Comparison of ENCODE assay signal across 9 mouse cellular contexts in genomic region chr13:93243076-93243475, GRCm38 (mm10). TPM values are rescaled to one million over a fixed set of nuclear protein-coding genes. Genes with fewer than 3 reads are reported as not detected.
DNase-seq lines count a peak whose midpoint lies in the region; ATAC-seq lines count a peak whose summit lies in the region.
"Had no signal": no experiment of that assay in that cellular context is flagged by ENCODE, and none has a peak within 500 bp of the region (broad histone marks: within the 10 kb centered on the region; RNA-seq: fewer than 3 reads in every experiment).

No protein-coding gene starts in this region.

- peaks cover 17% of the 10 kb centered on the region; the same call in 1 of the 2 replicates for H3K4me1 ChIP-seq in forebrain, embryonic 10.5 days
- no peaks in the 10 kb centered on the region for H3K4me1 ChIP-seq in forebrain, embryonic 16.5 days (replicated peaks; ENCODE audit: control insufficient read depth, insufficient read depth, low read length)
- peaks cover 9% of the 10 kb centered on the region for H3K4me1 ChIP-seq in embryonic facial prominence, embryonic 10.5 days

- 88% methylated on average over 2 of the region's 2 CpGs for WGBS in forebrain, embryonic 10.5 days
- WGBS in forebrain, embryonic 16.5 days, result 80% methylated on average over 2 of the region's 2 CpGs
- 85% methylated on average over 2 of the region's 2 CpGs for WGBS in embryonic facial prominence, embryonic 10.5 days

- no peak overlapping the region for H3K4me3 ChIP-seq in forebrain, embryonic 10.5 days
- no peak overlapping the region for H3K4me3 ChIP-seq in forebrain, embryonic 16.5 days (replicated peaks; ENCODE audit: low read length)
- H3K4me3 ChIP-seq in embryonic facial prominence, embryonic 10.5 days, result no peak overlapping the region
- H3K4me3 ChIP-seq: neural tube, embryonic 13.5 days had no signal

- no peak overlapping the region for H3K9ac ChIP-seq in forebrain, embryonic 16.5 days (replicated peaks; ENCODE audit: low read depth, low read length)
- H3K9ac ChIP-seq: neural tube, embryonic 13.5 days had no signal

- H3K9me3 ChIP-seq in forebrain, embryonic 10.5 days, result no peaks in the 10 kb centered on the region
- no peaks in the 10 kb centered on the region for H3K9me3 ChIP-seq in forebrain, embryonic 16.5 days (ENCODE audit: control insufficient read depth, low read length)
- H3K9me3 ChIP-seq in embryonic facial prominence, embryonic 10.5 days, result no peaks in the 10 kb centered on the region
- H3K9me3 ChIP-seq: neural tube, embryonic 13.5 days had no signal

- no peaks in the 10 kb centered on the region for H3K36me3 ChIP-seq in forebrain, embryonic 10.5 days (replicated peaks)
- H3K36me3 ChIP-seq in forebrain, embryonic 16.5 days (ENCODE audit: control insufficient read depth, insufficient read depth), result no peaks in the 10 kb centered on the region
- H3K36me3 ChIP-seq in embryonic facial prominence, embryonic 10.5 days (replicated peaks), result no peaks in the 10 kb centered on the region
- H3K36me3 ChIP-seq: neural tube, embryonic 13.5 days had no signal

- no peak overlapping the region for H3K27ac ChIP-seq in forebrain, embryonic 10.5 days
- H3K27ac ChIP-seq in forebrain, embryonic 16.5 days (ENCODE audit: low read length), result no peak overlapping the region
- H3K27ac ChIP-seq in embryonic facial prominence, embryonic 10.5 days (replicated peaks), result no peak overlapping the region
- H3K27ac ChIP-seq: neural tube, embryonic 13.5 days had no signal

- H3K27me3 ChIP-seq in forebrain, embryonic 10.5 days (ENCODE audit: poor library complexity, severe bottlenecking), result no peaks in the 10 kb centered on the region
- H3K27me3 ChIP-seq in forebrain, embryonic 16.5 days (replicated peaks; ENCODE audit: control insufficient read depth, insufficient read depth, low read length), result no peaks in the 10 kb centered on the region
- no peaks in the 10 kb centered on the region for H3K27me3 ChIP-seq in embryonic facial prominence, embryonic 10.5 days (replicated peaks; ENCODE audit: low read depth, poor library complexity, severe bottlenecking)
- H3K27me3 ChIP-seq: neural tube, embryonic 13.5 days had no signal

- no peak overlapping the region for H3K4me2 ChIP-seq in forebrain, embryonic 16.5 days (ENCODE audit: low read length)
- H3K4me2 ChIP-seq: neural tube, embryonic 13.5 days had no signal

- intact Hi-C loops in heart, postnatal 14 days (cut with DNase I), result loop anchor here (1.0 to 10.0 kb wide), 4 partner anchors 91 to 658 kb away; no protein-coding TSS in a partner anchor

- no peak for ATAC-seq in forebrain, embryonic 16.5 days

- peak; percentile 58 for DNase-seq in forebrain, embryonic 10.5 days (ENCODE audit: extremely low spot score, low spot score)
- peak; percentile 60 to 75 for DNase-seq in adrenal gland, postnatal 4 days (ENCODE audit: low spot score in 2 of 2)
- DNase-seq in embryonic facial prominence, embryonic 10.5 days (ENCODE audit: low spot score), result peak; percentile 77
- DNase-seq in heart, postnatal 14 days, result peak; percentile 77 to 89
- DNase-seq in layer of hippocampus, adult 8-10 months (ENCODE audit: low spot score in 2 of 2), result peak; percentile 39 to 76
- DNase-seq in lung, postnatal 10 days, result peak; percentile 85
- DNase-seq in right cerebral cortex, postnatal 36 days (ENCODE audit: low spot score in 2 of 2), result peak; percentile 31 to 32

RNA-seq across cellular contexts. Expression of gene Tent2, which starts 50.9 kb away (rescaled TPM):
- polyA plus RNA-seq in forebrain, embryonic 10.5 days (2016; fragmentation: Nextera tagmentation; extraction: Ambion mirVana), result 58.9 and 59.7 TPM in 2 replicates
- 47.2 and 49.7 TPM in 2 replicates for polyA plus RNA-seq in forebrain, embryonic 16.5 days (2015; fragmentation: Nextera tagmentation; extraction: Ambion mirVana)
- total RNA-seq in adrenal gland, postnatal 4 days (2021), result 10 to 100 TPM; 56.7 to 58.5 TPM
- polyA plus RNA-seq in embryonic facial prominence, embryonic 10.5 days (2016; fragmentation: Nextera tagmentation; extraction: Ambion mirVana), result 70.9 and 71.3 TPM in 2 replicates
- total RNA-seq in heart, postnatal 14 days (2021), result 10 to 100 TPM; 16.5 to 20.6 TPM
- total RNA-seq in layer of hippocampus, adult 8-10 months (2022), result 10 to 100 TPM; 25.1 to 36.2 (median 27.8) TPM

RNA-seq across cellular contexts. Expression of gene Homer1, which starts 56.4 kb away (rescaled TPM):
- polyA plus RNA-seq in forebrain, embryonic 10.5 days (2016; fragmentation: Nextera tagmentation; extraction: Ambion mirVana), result 7.9 TPM in 2 replicates
- polyA plus RNA-seq in forebrain, embryonic 16.5 days (2015; fragmentation: Nextera tagmentation; extraction: Ambion mirVana), result 15.7 and 17.0 TPM in 2 replicates
- 10 to 100 TPM; 16.7 to 18.2 TPM for total RNA-seq in adrenal gland, postnatal 4 days (2021)
- polyA plus RNA-seq in embryonic facial prominence, embryonic 10.5 days (2016; fragmentation: Nextera tagmentation; extraction: Ambion mirVana), result 8.6 and 8.7 TPM in 2 replicates
- total RNA-seq in heart, postnatal 14 days (2021), result 10 to 100 TPM; 63.8 to 67.9 TPM
- total RNA-seq in layer of hippocampus, adult 8-10 months (2022), result 100 to 1,000 TPM; 117 to 181 (median 146) TPM

Comparison
In these comparisons a context has a peak if more than half of its experiments do, and no peak if none do; other contexts are left out.
1. DNase-seq: peak in every context shown above with its lines; median percentile 85 in lung, postnatal 10 days; 83 in heart, postnatal 14 days; 77 in embryonic facial prominence, embryonic 10.5 days; 68 in adrenal gland, postnatal 4 days; 58 in forebrain, embryonic 10.5 days; 58 in layer of hippocampus, adult 8-10 months; 32 in right cerebral cortex, postnatal 36 days.